Mouse (Mus musculus): Measurements from ENCODE around the gene Gm20388.

Gene Gm20388

DNA sequence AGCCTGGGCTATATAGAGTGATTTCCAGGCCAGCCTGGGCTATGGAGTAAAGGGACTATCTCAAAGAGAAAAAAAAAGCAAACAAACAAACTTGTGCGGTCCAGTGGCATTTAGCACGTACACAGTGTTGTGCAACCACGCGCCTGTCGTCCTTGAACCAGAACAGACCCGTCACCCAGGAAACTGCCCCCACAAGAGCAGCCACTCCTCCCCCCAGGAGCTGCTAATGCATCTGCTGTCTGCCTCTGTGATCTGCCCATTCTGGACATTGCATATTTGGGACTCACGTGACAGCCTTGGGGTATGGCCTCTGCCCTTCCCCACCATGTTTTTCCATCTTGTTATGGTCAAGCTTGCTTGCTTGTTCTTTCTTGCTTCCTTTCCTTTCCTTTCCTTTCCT, 618.6 kb downstream of the Gm20388 start:
- no peak for DNase-seq (ENCODE audit: low spot score in 2 of 2)

DNA sequence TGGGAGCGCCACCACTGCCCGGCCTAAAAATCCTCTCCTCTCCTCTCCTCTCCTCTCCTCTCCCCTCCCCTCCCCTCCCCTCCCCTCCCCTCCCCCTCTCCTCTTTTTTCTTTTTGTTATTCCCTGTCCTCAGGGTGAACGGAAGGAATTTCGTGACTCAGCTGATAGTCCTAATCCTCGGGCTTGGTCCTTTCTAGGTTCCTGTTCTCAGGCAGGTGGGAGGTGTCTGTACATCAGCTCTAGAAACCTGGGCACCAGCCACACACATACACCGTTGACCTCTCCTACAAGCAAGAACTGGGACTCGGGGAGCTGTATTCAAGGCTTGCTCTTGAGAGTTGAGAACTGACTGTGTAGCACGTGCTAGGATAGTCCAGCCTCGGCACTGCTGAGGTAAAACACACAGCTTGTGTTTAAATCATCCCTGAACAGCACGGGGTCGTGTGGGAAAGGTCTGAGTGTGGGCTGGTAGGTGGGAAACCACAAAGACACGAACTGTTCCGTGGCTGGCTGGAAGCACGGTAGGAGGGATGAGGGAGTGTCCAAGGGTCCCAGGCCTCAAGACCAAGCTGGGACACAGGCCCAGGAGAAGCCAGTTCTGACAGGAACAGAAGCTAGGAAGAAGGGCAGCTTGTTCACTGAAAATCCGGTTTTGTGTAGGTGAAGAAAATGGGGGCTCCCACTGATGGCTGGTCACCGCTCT, 620.5 kb downstream of the Gm20388 start:
- no peak for DNase-seq (ENCODE audit: low spot score in 2 of 2)

DNA sequence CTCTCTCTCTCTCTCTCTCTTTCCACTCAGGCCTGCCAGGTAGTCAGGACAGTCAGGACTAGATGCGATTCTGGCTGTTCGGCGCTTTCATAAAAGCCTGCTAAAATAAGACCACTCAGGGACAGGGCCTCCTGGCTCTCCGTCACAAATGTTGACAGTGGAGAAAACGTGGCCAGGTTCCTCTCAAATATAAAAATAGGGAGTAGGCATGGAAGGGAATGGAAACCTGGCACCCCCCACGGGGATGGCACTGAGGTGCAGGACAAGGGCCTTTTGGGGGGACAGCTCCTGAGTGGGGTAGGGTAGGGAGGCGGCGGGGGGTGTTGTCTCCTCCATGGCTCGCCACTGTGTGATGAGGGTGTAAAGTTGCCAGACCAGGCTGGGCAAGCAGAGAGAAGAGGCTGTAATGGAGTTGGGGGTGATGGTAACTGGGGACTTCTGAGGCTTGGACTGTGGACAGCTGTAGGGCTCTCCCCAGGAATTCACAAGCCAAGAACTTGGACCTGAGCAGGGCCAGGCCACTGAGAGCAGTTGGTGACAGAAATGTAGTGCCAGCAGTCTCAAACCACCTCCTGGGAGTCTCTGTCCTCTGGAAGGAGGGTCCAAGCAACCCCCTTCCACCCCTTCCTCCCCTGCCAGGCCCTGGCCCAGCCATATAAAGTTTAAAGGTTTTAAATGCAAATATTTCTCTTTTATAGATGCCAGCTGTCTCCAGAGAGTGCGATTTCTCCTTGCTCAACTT, 621.3 kb downstream of the Gm20388 start:
- no peak for DNase-seq (ENCODE audit: low spot score in 2 of 2)

GRCm38 (mm10) chr8:120532517-120533215, 622.0 kb downstream of the Gm20388 start:
- DNase-seq (ENCODE audit: low spot score in 2 of 2) = no peak

GRCm38 (mm10) chr8:120533380-120533779, 622.7 kb downstream of the Gm20388 start:
- no peak for DNase-seq (ENCODE audit: low spot score in 2 of 2)

- no peak for DNase-seq (ENCODE audit: low spot score in 2 of 2)
Measured at GRCm38 (mm10) chr8:120534080-120534479, 623.4 kb downstream of the Gm20388 start.

DNA sequence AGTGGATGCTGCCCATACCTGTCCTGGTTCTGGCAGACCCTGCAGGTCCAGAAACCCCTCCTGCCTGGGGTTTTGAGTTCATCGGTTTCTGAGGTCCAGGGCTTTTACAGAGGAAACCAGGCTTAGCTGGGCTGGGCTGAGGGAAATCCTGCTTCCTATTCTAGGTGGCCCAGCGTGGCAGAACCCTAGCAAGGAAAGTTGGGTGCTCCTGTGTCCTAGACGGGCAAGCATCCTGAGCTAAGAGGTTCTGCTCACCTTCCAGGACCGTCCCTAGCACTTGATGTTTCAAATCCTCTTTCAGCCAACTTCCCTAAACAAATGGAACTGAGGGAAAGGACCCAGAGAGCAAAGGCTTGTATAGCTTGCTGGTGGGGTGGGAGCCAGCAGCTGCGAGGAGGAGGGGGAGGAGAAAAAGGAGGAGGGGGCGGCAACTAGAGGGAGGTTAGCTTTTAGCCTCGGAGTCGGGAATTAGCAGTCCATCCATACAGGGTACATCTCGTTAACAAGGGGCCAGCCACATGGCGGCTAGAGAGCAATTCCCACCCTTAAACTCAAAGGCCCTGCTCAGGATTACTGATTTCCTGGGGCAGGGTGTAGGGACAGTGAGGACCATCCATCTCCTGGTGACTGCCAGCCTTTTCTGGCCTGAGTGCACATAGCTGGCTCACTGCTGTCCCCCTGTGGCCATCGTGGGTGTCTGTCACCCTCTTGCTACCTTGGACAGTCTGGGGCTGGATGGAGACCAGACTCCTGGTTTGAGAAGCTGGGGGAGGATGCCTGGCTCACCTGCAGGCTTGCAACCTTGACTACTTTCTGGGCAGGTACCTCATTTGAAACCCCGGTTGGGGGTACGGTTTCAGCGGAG, 624.1 kb downstream of the Gm20388 start:
- DNase-seq (ENCODE audit: low spot score in 2 of 2) = peak; percentile 63 to 77

DNA sequence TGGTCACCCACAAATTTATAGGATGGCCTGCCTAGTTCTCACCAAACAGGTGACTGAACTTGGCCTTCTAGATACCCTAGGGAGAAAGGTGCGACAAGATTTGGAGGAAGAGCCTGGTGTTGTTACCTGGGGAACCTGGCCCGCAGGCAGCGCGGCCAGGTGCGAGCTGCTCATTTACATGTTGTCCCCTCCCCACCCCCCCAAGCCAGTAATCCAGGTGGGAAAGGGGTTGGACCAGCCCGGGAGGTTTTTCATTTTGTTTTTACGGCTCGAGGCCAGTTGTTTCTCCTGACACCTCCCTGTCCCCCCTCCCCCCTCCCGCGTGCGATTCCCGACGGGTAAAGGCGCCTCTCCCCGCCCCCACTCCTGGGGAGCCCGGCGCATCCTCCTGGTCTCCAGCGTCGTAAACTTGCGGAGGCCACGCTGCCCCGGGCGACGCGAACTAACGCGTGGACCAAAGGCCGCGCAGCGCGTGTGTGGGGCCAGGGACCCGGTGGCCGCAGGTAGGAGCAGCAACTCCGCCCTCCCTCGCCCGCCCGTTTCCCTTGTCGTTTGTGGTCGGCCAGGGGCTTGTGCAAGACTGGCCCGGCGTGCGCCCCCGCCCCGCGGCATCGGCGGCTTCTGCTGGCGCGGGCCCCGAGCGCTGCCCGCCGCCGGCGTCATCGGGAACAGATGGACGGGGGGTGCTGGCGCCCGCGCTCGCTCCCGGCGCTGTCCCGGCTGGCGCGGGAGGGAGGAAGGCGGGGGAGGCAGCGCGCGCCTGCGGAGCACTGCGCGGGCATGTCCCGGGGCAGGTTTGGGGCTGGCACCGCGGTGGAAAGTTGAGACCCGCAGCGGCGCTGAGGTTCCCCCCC, 625.0 kb downstream of the Gm20388 start:
- peak; percentile 62 to 63 for DNase-seq (ENCODE audit: low spot score in 2 of 2)

DNA sequence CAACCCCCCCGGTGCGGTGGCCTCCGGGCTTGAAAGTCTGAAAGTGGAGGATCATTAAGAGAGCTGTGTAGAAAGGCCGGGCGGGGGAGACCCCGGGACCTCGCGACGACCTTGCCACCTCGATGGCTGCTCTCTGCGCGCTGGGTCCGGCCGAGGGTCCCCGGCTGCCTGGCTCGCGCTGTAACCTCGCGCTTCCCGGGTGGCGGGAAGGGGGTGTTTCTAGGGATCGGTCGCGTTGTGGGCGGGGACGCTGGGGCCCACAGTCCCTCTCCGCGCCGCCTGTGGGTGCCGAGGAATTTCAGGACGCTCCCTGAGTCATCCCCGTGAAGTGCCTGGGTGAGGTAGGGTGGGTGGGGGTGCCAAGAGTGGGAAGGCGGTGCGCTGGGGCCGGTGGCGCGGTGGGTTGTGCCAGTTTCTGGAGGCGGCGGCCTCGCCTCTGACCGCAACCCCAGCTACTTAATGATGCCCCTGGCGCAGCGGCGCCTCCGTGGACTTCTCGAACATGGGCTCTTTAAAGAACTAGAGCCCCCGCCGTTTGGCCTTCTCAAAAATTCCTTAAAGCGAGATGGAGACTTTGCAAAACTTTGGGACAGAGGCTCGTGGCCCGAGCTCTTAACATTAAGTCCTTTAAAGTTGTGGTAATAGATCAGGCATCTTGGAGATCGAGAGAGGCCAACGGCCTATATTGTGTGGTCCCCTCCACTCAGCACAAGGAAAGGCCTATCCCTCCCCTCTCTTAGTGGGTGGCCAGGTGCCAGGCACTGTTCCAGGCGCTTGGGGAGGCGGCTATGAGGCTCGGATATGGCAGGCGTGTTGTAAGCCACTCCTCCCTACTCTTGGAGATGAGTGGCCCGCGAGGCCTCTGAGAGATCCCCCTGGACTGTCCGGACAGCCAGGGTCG, 625.9 kb downstream of the Gm20388 start:
- DNase-seq (ENCODE audit: low spot score in 2 of 2) = peak in 1 of 2 experiments; percentile 55

GRCm38 (mm10) chr8:120537207-120537817, 626.7 kb downstream of the Gm20388 start:
- DNase-seq (ENCODE audit: low spot score in 2 of 2) = no peak

GRCm38 (mm10) chr8:120537818-120538396, 627.3 kb downstream of the Gm20388 start:
- DNase-seq (ENCODE audit: low spot score in 2 of 2) = peak; percentile 64 to 68

- DNase-seq (ENCODE audit: low spot score in 2 of 2) = peak; percentile 68 to 73
Measured at GRCm38 (mm10) chr8:120538397-120539240, 628.0 kb downstream of the Gm20388 start.

DNA sequence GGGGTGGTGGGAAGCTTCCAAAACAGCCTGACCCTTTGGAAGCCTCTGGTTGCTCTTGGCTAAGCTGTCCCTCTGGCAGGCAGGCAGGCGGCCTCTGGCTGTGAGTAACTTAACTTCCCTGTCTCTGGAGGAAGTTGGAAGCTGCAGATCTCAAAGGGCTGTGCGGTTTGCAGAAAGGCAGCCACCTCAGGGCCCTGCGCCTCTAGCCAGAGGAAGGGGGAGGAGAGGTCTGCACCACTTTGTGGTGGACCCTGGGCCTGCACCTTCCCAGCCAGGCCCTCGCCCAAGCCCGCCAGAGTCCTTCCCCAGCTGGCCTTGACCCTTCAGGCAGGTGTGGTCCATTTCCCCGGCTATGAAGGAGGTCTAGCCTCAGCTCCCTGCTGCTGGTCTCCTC, 628.7 kb downstream of the Gm20388 start:
- no peak for DNase-seq (ENCODE audit: low spot score in 2 of 2)

DNA sequence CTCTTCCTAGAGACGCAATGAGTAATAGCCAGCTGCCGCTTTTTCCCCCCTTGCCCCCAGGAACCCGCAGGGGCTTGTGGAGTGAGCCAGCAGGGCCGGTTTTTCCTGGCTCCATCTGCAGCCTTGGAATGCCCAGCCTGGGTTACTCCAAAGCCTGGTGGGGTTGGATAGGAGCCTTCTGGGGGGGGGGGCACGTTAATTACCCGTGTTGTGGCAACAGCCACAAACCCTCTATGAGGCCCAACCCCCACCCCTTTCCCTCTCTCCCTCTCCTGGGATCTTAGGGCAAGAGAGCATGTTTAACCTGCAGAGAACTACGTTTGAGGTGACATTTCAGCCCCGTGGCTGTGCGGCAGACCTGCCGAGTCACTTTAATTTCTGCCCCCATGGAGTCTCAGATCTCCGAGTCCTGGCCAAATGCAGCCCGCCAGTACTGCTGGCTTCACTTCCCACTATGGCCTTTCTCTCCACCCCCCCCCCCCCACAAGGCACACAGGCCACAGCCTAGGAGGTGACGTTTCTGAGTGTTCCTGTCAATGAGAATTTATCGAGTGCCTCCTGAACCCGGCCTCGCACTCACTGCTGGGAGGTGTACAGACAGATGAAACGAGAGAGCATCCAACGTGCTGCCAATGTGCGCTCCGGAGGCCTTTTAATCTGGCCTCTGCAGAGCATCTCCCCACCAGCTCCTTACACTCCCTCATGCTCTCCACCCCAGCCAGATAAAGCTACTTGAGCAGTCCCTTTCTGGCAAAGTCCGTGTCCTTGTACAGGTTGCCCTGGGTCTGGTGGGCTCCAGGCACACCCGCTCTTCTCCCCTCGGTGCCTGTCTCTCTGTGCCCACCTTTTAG, 629.4 kb downstream of the Gm20388 start:
- DNase-seq (ENCODE audit: low spot score in 2 of 2) = no peak

- DNase-seq (ENCODE audit: low spot score in 2 of 2) = no peak
Measured at GRCm38 (mm10) chr8:120542995-120543394, 632.4 kb downstream of the Gm20388 start.

DNA sequence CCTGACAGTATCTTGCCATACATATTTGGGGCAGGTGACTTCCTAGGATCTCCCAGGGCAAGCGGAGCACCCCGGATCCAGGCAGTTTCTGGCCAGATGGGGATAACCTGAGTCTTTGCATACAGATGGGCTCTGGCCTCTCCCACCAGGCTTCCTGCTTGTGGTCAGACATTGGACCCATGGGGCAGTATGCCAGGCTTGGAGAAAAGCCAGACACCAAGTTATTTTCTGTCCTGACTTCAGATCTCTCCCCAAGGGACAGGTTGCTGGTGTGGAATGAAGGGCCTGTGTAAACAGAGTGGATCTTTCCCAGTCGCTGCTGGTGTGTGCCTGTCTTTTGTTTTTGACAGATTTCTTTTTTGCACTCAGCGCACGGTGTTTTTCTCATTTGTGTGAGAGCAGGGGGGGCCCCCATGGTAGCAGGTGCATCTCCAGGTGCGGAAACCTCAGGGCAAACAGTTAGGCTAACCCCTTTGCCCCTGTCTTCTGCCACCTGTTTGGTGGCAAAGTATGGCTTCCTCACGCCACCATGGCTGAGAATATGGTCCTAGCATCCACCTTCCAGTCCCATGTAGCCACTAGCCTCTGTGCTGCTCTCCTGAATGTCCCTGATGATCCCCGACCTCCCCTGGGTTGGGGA, 632.9 kb downstream of the Gm20388 start:
- no peak for DNase-seq (ENCODE audit: low spot score in 2 of 2)

All from right cerebral cortex, postnatal 36 days (tissue).